Mouse (Mus musculus) heart, embryonic 16.5 days (tissue): ENCODE measurements at regions not wholly inside any gene's neighbourhood (a gene's known extent, or its start where the extent isn't known, plus 50 kb on each side); places are given as distances from the start of the nearest gene placed in this dataset.

Experiments
- ATAC-seq: fragments of 200-750 bp; cut with Nextera tagmentation; replicated peaks from 2 replicates; pipeline ENCODE4 v1.8.0; 2017; ENCODE audit warnings: moderate number of reproducible peaks; ENCODE audit not compliant: insufficient read depth, low FRiP score; ENCODE audit errors: extremely low read depth
- H3K27ac ChIP-seq: fragments of 300-500 bp; sonication (generic); 2 replicates; pipeline ENCODE4 v1.5.1; 2014; ENCODE audit warnings: mild to moderate bottlenecking, low read length, control low read depth, moderate library complexity
- H3K27me3 ChIP-seq: fragments of 300-500 bp; sonication (generic); 2 replicates; pipeline ENCODE4 v1.6.1; 2014; ENCODE audit warnings: low read length, mixed read lengths; ENCODE audit not compliant: control insufficient read depth, insufficient read depth
- H3K36me3 ChIP-seq: fragments of 300-500 bp; sonication (generic); 2 replicates; pipeline ENCODE4 v1.6.1; 2014; ENCODE audit not compliant: control insufficient read depth, insufficient read depth
- H3K4me1 ChIP-seq: fragments of 300-500 bp; sonication (generic); 2 replicates; pipeline ENCODE4 v1.6.1; 2014; ENCODE audit warnings: low read length, mixed read lengths; ENCODE audit not compliant: control insufficient read depth, insufficient read depth
- H3K4me2 ChIP-seq: fragments of 300-500 bp; sonication (generic); 2 replicates; pipeline ENCODE4 v1.6.1; 2014; ENCODE audit warnings: low read depth, mild to moderate bottlenecking, control low read depth, low read length
- H3K4me3 ChIP-seq: fragments of 300-500 bp; sonication (generic); 2 replicates; pipeline ENCODE4 v1.5.1; 2014; ENCODE audit warnings: mild to moderate bottlenecking, control low read depth, low read length
- H3K9ac ChIP-seq: fragments of 300-500 bp; sonication (generic); 2 replicates; pipeline ENCODE4 v1.6.1; 2014; ENCODE audit warnings: low read length, control low read depth
- H3K9me3 ChIP-seq: fragments of 300-500 bp; sonication (generic); replicated peaks from 2 replicates; pipeline ENCODE4 v1.6.1; 2016; ENCODE audit warnings: low read length; ENCODE audit not compliant: control insufficient read depth
- WGBS: fragments of 180-500 bp; shearing (Covaris S2); extraction: QIAGEN DNeasy Blood & Tissue Kit; methylation state at CpG from one replicate; pipeline ENCODE4 v1.1.7; 2014; 5-methylcytosine and 5-hydroxymethylcytosine counted together

- no peak overlapping the region for H3K4me2 ChIP-seq
- H3K27me3 ChIP-seq, result no peaks in the 10 kb centered on the region
- no peak for ATAC-seq
- H3K27ac ChIP-seq, result no peak overlapping the region
- WGBS, result 69% methylated on average over 4 of the region's 4 CpGs
- no peaks in the 10 kb centered on the region for H3K36me3 ChIP-seq
- H3K4me1 ChIP-seq, result no peaks in the 10 kb centered on the region
- H3K4me3 ChIP-seq, result no peak overlapping the region
- no peaks in the 10 kb centered on the region for H3K9me3 ChIP-seq
- H3K9ac ChIP-seq, result no peak overlapping the region
These were observed 175.3 kb upstream of the A230072I06Rik start for GRCm38 (mm10) chr8:12103296-12103695.

GRCm38 (mm10) chr8:12105106-12105901 lies 173.3 kb upstream of the A230072I06Rik start:
- no peaks in the 10 kb centered on the region for H3K27me3 ChIP-seq
- no peak overlapping the region for H3K27ac ChIP-seq
- no peak overlapping the region for H3K4me2 ChIP-seq
- H3K9ac ChIP-seq, result no peak overlapping the region
- H3K4me1 ChIP-seq, result no peaks in the 10 kb centered on the region
- 62% methylated on average over 15 of the region's 15 CpGs for WGBS
- no peak for ATAC-seq
- H3K36me3 ChIP-seq, result no peaks in the 10 kb centered on the region
- no peaks in the 10 kb centered on the region for H3K9me3 ChIP-seq
- no peak overlapping the region for H3K4me3 ChIP-seq

GRCm38 (mm10) chr8:12108578-12108977 lies 170.0 kb upstream of the A230072I06Rik start:
- Histone ChIP-seq H3K4me2 (no peak overlapping the region), H3K4me3 (no peak overlapping the region), H3K9ac (no peak overlapping the region), H3K27ac (no peak overlapping the region), H3K4me1 (no peaks in the 10 kb centered on the region), H3K27me3 (no peaks in the 10 kb centered on the region), H3K36me3 (no peaks in the 10 kb centered on the region), H3K9me3 (no peaks in the 10 kb centered on the region)
- WGBS, result 61% methylated on average over 5 of the region's 5 CpGs
- ATAC-seq, result no peak

DNA sequence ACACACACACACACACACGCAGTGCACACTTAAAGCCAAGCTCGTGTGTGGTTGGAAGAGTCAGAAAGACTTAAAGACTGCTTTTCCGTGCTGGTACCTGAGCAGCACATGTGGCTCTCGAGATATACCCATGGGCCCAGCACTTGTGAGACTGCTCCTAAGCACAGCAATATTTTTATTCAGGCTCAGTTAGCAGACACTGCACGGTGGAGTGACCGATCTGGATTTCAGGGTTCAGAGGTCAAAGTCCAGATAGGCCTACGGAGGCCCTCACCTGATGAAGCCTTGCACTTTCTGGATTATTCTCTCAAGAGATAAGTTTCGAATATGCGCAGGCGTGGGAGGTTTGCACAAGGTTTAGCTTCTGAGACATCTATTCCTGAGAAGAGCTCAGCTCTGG lies 167.0 kb upstream of the A230072I06Rik start:
- Histone ChIP-seq H3K36me3 (no peaks in the 10 kb centered on the region), H3K4me1 (no peaks in the 10 kb centered on the region), H3K4me2 (no peak overlapping the region), H3K4me3 (no peak overlapping the region), H3K27me3 (no peaks in the 10 kb centered on the region), H3K9me3 (no peaks in the 10 kb centered on the region), H3K27ac (no peak overlapping the region), H3K9ac (no peak overlapping the region)
- WGBS, result 80% methylated on average over 10 of the region's 10 CpGs
- no peak for ATAC-seq

- H3K4me3 ChIP-seq, result no peak overlapping the region
- no peaks in the 10 kb centered on the region for H3K36me3 ChIP-seq
- no peak overlapping the region for H3K4me2 ChIP-seq
- 38% methylated on average over 8 of the region's 8 CpGs for WGBS
- no peaks in the 10 kb centered on the region for H3K9me3 ChIP-seq
- H3K27me3 ChIP-seq, result no peaks in the 10 kb centered on the region
- ATAC-seq, result no peak
- no peaks in the 10 kb centered on the region for H3K4me1 ChIP-seq
- no peak overlapping the region for H3K27ac ChIP-seq
- H3K9ac ChIP-seq, result no peak overlapping the region
These were observed 165.6 kb upstream of the A230072I06Rik start for GRCm38 (mm10) chr8:12113023-12113422.

DNA sequence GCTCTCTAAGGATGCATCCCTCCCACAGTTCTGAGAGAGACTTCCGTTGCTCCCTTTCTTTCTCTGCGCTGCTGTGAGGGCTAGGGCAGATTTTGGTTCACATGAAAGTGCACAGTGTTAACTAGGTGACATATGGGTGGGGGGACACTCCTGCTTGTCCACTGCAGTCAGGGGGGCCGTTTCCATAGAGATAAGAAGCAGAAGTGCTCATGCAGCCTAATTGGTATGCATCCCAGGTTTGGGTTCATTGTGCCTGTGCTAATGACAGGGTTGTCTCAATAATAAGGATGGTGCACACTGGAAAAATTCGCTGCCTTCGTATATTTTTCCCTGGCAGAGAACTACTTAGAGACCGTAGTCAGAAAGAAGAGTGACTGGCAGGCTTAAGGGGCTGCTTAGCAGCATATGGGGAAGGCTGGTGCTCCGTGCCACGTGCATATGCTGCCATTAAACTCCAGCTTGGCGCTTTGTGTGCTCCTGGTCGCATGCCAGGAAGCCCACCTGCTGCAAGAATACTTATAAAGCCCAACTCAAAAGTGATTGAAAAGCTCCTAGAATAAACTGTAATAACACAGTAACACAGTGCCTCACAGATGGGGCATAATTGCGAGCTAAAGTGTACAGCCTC lies 152.1 kb upstream of the A230072I06Rik start:
- Histone ChIP-seq H3K9me3 (peaks cover 3% of the 10 kb centered on the region; the same call in 1 of the 2 replicates), H3K36me3 (no peaks in the 10 kb centered on the region), H3K9ac (no peak overlapping the region), H3K4me3 (no peak overlapping the region), H3K4me1 (no peaks in the 10 kb centered on the region), H3K27me3 (peaks cover 2% of the 10 kb centered on the region; the same call in 1 of the 2 replicates), H3K27ac (no peak overlapping the region), H3K4me2 (no peak overlapping the region)
- WGBS, result 62% methylated on average over 11 of the region's 11 CpGs
- ATAC-seq, result no peak

GRCm38 (mm10) chr8:12127106-12127800 lies 151.4 kb upstream of the A230072I06Rik start:
- no peak overlapping the region for H3K27ac ChIP-seq
- no peak overlapping the region for H3K9ac ChIP-seq
- no peak for ATAC-seq
- H3K4me3 ChIP-seq, result no peak overlapping the region
- H3K27me3 ChIP-seq, result peaks cover 2% of the 10 kb centered on the region; the same call in 1 of the 2 replicates
- H3K36me3 ChIP-seq, result no peaks in the 10 kb centered on the region
- H3K4me1 ChIP-seq, result no peaks in the 10 kb centered on the region
- H3K4me2 ChIP-seq, result no peak overlapping the region
- 47% methylated on average over 14 of the region's 14 CpGs for WGBS
- H3K9me3 ChIP-seq, result peaks cover 3% of the 10 kb centered on the region; the same call in 1 of the 2 replicates

DNA sequence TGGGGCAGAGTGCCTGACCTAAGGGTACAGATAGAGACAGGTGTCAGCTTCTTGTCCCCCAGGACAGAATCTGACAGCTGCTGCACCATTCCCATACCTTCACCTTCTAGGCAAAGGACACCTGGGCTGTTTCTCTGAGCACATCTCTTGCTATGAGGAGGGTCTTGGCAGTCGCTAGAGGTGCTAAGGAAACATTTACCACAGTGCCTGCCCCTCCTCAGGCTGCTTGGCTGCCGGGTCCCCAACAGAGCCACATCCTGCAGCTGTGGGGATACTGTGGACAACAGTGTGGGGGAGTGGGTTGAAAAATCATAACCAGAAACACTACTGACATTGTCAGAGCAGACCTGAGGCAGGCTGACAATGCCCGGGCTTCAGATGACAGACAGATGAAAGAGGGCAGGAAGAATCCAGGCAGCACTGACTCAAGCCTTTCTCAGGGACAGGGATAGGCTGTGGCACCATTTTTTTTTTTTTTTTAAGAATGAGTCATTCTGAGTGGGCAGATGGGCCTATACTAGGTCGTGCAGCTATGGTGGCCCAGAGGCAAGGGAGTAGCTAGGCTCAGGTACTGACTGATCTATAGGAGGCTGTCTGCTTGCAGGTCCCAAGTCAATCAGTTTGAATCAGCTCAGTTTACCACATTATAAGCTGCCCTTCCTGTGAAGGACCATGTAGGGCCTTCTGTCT lies 150.7 kb upstream of the A230072I06Rik start:
- Histone ChIP-seq H3K27me3 (peaks cover 2% of the 10 kb centered on the region; the same call in 1 of the 2 replicates), H3K9me3 (peaks cover 3% of the 10 kb centered on the region; the same call in 1 of the 2 replicates), H3K9ac (no peak overlapping the region), H3K4me3 (no peak overlapping the region), H3K36me3 (no peaks in the 10 kb centered on the region), H3K4me1 (no peaks in the 10 kb centered on the region), H3K4me2 (no peak overlapping the region), H3K27ac (no peak overlapping the region)
- WGBS, result 40% methylated on average over 4 of the region's 4 CpGs
- no peak; the same call in 1 of the 2 replicates for ATAC-seq
